9 mouse cellular contexts compared by ENCODE assay signal in the genomic region with DNA sequence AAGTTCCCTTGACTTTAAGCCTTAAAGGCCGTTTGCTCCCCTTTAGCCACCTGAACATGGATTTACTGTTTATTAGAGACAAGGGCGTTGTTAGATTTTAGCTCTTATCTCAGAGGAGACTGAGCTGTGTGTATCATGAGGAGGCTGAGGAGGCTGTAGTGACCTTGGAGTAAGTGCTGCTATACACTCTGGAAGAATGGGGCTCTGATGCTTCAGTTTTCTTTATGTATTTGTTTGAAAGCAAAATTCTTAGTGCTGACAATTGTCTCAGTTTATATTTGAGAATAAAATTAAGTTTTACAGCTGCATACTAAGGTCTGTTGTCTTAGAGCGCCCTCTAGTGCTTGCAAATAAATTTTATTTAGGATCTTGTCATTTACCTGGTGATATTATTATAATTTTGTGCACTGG. TPM values are rescaled to one million over a fixed set of nuclear protein-coding genes. Genes with fewer than 3 reads are reported as not detected.
A peak's percentile ranks its signal among the peaks of the same experiment; 100 is the strongest.
DNase-seq lines count a peak whose midpoint lies in the region; ATAC-seq and TF ChIP-seq lines count a peak whose summit lies in the region.
"Had no signal": no experiment of that assay in that cellular context is flagged by ENCODE, and none has a peak within 500 bp of the region (broad histone marks: within the 10 kb centered on the region; RNA-seq: fewer than 3 reads in every experiment).

No protein-coding gene starts in this region.

- no peak overlapping the region for H3K27ac ChIP-seq in hindbrain, postnatal 0 days
- H3K27ac ChIP-seq in hindbrain, embryonic 12.5 days, result no peak overlapping the region
- H3K27ac ChIP-seq: midbrain, embryonic 12.5 days had no signal

- H3K4me1 ChIP-seq in hindbrain, postnatal 0 days (ENCODE audit: insufficient read depth, low read length), result no peaks in the 10 kb centered on the region
- H3K4me1 ChIP-seq in hindbrain, embryonic 12.5 days, result no peaks in the 10 kb centered on the region
- H3K4me1 ChIP-seq: midbrain, embryonic 12.5 days had no signal

- no peaks in the 10 kb centered on the region for H3K9me3 ChIP-seq in hindbrain, postnatal 0 days (ENCODE audit: low read length)
- H3K9me3 ChIP-seq in hindbrain, embryonic 12.5 days (replicated peaks), result no peaks in the 10 kb centered on the region
- H3K9me3 ChIP-seq: midbrain, embryonic 12.5 days had no signal

- peak; percentile 89 for DNase-seq in hindbrain, postnatal 0 days (ENCODE audit: low spot score)
- peak; percentile 33 to 41 for DNase-seq in B cell, adult 2 months
- DNase-seq in MN1 (ENCODE audit: low spot score), result peak; percentile 57
- peak; percentile 36 for DNase-seq in lung, postnatal 36 days
- DNase-seq in spleen, postnatal 10 days (ENCODE audit: low spot score in 2 of 2), result no peak
- no peak for DNase-seq in urinary bladder, adult 2 months (ENCODE audit: low spot score)

- peak; percentile 76 for TF ChIP-seq CTCF in hindbrain, postnatal 0 days (IDR thresholded peaks at IDR 0.05; ENCODE audit: low read depth)

- ATAC-seq in hindbrain, postnatal 0 days, result no peak
- no peak for ATAC-seq in hindbrain, embryonic 12.5 days (ENCODE audit: low FRiP score)
- ATAC-seq in granulocyte monocyte progenitor cell, adult 5-6 weeks (replicated peaks; ENCODE audit: poor library complexity, severe bottlenecking), result peak; percentile 56; the same call in 1 of the 2 replicates

- H3K4me2 ChIP-seq in hindbrain, postnatal 0 days (ENCODE audit: low read depth, low read length), result no peak overlapping the region
- H3K4me2 ChIP-seq in hindbrain, embryonic 12.5 days (replicated peaks), result no peak overlapping the region
- H3K4me2 ChIP-seq: midbrain, embryonic 12.5 days had no signal

- H3K4me3 ChIP-seq in hindbrain, postnatal 0 days (ENCODE audit: low read length), result no peak overlapping the region
- no peak overlapping the region for H3K4me3 ChIP-seq in hindbrain, embryonic 12.5 days
- H3K4me3 ChIP-seq: midbrain, embryonic 12.5 days had no signal

- 34% methylated on average over 3 of the region's 3 CpGs for WGBS in hindbrain, postnatal 0 days
- WGBS in hindbrain, embryonic 12.5 days, result 37% methylated on average over 3 of the region's 3 CpGs

- no peaks in the 10 kb centered on the region for H3K36me3 ChIP-seq in hindbrain, postnatal 0 days (ENCODE audit: insufficient read depth, low read length)
- 0 out of 2 replicates have a peak, but pooled peaks cover 14% of the 10 kb centered on the region for H3K36me3 ChIP-seq in hindbrain, embryonic 12.5 days

- H3K9ac ChIP-seq in hindbrain, postnatal 0 days (replicated peaks; ENCODE audit: low read length), result no peak overlapping the region
- H3K9ac ChIP-seq in hindbrain, embryonic 12.5 days, result no peak overlapping the region
- H3K9ac ChIP-seq: midbrain, embryonic 12.5 days had no signal

- no peaks in the 10 kb centered on the region for H3K27me3 ChIP-seq in hindbrain, postnatal 0 days (ENCODE audit: insufficient read depth, low read length)
- no peaks in the 10 kb centered on the region for H3K27me3 ChIP-seq in hindbrain, embryonic 12.5 days
- H3K27me3 ChIP-seq: midbrain, embryonic 12.5 days had no signal

RNA-seq across cellular contexts. Expression of gene Pigk, which starts 35.6 kb away (rescaled TPM):
- 35.8 and 38.2 TPM in 2 replicates for total RNA-seq in hindbrain, postnatal 0 days (2014; rRNA removed)
- polyA plus RNA-seq in hindbrain, postnatal 0 days (2015; fragmentation: Nextera tagmentation; extraction: Ambion mirVana), result 57.8 and 62.1 TPM in 2 replicates
- polyA plus RNA-seq in hindbrain, embryonic 12.5 days (2016; fragmentation: Nextera tagmentation; extraction: Ambion mirVana), result 46.1 and 50.6 TPM in 2 replicates
- total RNA-seq in granulocyte monocyte progenitor cell, adult 5-6 weeks (2014; fragmentation: Nextera tagmentation), result 22.2 and 36.8 TPM in 2 replicates
- total RNA-seq in granulocyte monocyte progenitor cell, adult 5-6 weeks (2017), result 56.7 and 67.0 TPM in 2 replicates
- polyA plus RNA-seq in urinary bladder, adult 2 months (2012; rRNA removed), result 20.7 and 21.6 TPM in 2 replicates

Comparison
In these comparisons a context has a peak if more than half of its experiments do, and no peak if none do; other contexts are left out.
1. DNase-seq: peak in hindbrain, postnatal 0 days (single experiment), B cell, adult 2 months (2 of 2), MN1 (single experiment) and lung, postnatal 36 days (single experiment); none in spleen, postnatal 10 days (0 of 2) and urinary bladder, adult 2 months (single experiment).